Mouse (Mus musculus) embryonic stem cell, embryonic (primary cell): ENCODE measurements around the gene Coq3.

Source experiments
- CTCF ChIA-PET, 4 experiments: fragments of 300-600 bp in 2 of 4; fragments of 350-600 bp in 2 of 4; sonication (Branson Sonifier 250); formaldehyde crosslinking; loops; one replicate each; lab custom pipeline; 2022; ENCODE audit warnings: inconsistent platforms in 2 of 4; lab: Charles Lee
- POLR2A ChIA-PET, 4 experiments: fragments of 300-600 bp in 2 of 4; fragments of 350-600 bp in 2 of 4; sonication (Branson Sonifier 250); formaldehyde crosslinking; loops; one replicate each; lab custom pipeline; 2022; ENCODE audit warnings: antibody characterized with exemption in 4 of 4, inconsistent platforms in 1 of 4; lab: Charles Lee

Gene Coq3

DNA sequence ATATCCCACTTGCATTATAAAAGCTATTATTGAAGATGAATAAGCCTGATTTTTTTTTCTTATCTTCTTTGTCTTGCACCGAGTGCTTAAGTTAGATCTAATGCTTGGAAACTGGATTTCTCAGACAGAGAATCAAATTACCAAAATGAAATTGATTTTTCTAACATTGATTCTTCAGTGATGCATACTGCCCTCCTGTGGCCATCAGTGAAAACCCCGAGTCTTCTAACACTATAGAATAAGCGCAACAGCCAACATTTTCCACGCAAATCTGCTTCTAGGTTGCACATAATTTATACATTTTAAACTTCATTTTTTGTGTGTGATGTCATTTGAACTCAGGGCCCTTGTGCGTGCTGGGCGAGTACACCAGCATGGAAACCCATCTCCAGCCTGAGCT is 72.0 kb downstream of the Coq3 start:
- ChIA-PET POLR2A (interaction anchor here in 1 of 4 experiments (0.6 to 2.5 kb wide), 3 partner anchors 55 to 104 kb away, joined by 3 to 8 read pairs (median 6); partner anchors contain the start of genes Coq3 and Pnisr), CTCF (interaction anchor here in 3 of 4 experiments (0.5 to 1.9 kb wide), 9 partner anchors 10 to 202 kb away, joined by 3 to 9 read pairs (median 4); partner anchors contain the start of gene Pnisr (in 1 of the 3))

- ChIA-PET POLR2A (interaction anchor here in 1 of 4 experiments (1.5 to 2.5 kb wide), 2 partner anchors 30 to 105 kb away, joined by 3 to 6 read pairs; partner anchors contain the start of gene Pnisr), CTCF (interaction anchor here in 2 of 4 experiments (1.2 to 1.9 kb wide), 5 partner anchors 9 to 120 kb away, joined by 4 to 8 read pairs (median 4); no protein-coding TSS in a partner anchor)
Measured at GRCm38 (mm10) chr4:21952255-21952654, 72.8 kb downstream of the Coq3 start.

GRCm38 (mm10) chr4:21957570-21958321 is 78.3 kb downstream of the Coq3 start:
- CTCF ChIA-PET = interaction anchor here (0.5 to 1.7 kb wide), 7 partner anchors 26 to 564 kb away, joined by 3 to 11 read pairs (median 3); partner anchors contain the start of genes Ccnc (in 1 of the 4) and Pnisr (in 1 of the 4)
- POLR2A ChIA-PET = interaction anchor here in 2 of 4 experiments (0.6 to 3.6 kb wide), 12 partner anchors 11 to 234 kb away, joined by 3 to 17 read pairs (median 3); partner anchors contain the start of genes Ccnc (in 1 of the 2), Coq3 (in 1 of the 2) and Pnisr (in 1 of the 2)
